Mouse (Mus musculus) spleen, postnatal 4 days (tissue): ENCODE data around the gene Gm29427.

Experiments used
- DNase-seq, 2 experiments: peaks; one replicate each; pipeline ENCODE4 v3.0.0; 2022; ENCODE audit warnings: low spot score in 2 of 2

Gm29427 gene

GRCm38 (mm10) chr1:130715561-130716217 is at the start of gene Gm29427:
TSS of gene Gm29427 (minus strand) at chr1:130715799.
- DNase-seq: peak; percentile 92 to 95

- DNase-seq: no peak
Observed at GRCm38 (mm10) chr1:130764027-130764461, 48.4 kb upstream of the Gm29427 start.

GRCm38 (mm10) chr1:130762045-130762760 is 46.6 kb upstream of the Gm29427 start:
- no peak for DNase-seq

- no peak for DNase-seq
Observed at GRCm38 (mm10) chr1:130761597-130761996, 46.0 kb upstream of the Gm29427 start.

- no peak for DNase-seq
Observed at GRCm38 (mm10) chr1:130759689-130760088, 44.1 kb upstream of the Gm29427 start.

- DNase-seq: no peak
Observed at GRCm38 (mm10) chr1:130746819-130747218, 31.2 kb upstream of the Gm29427 start.

- DNase-seq: peak in 1 of 2 experiments; percentile 52
Observed at GRCm38 (mm10) chr1:130745591-130745990, 30.0 kb upstream of the Gm29427 start.

- peak in 1 of 2 experiments; percentile 51 for DNase-seq
Observed at GRCm38 (mm10) chr1:130744961-130745360, 29.4 kb upstream of the Gm29427 start.

- DNase-seq: peak in 1 of 2 experiments; percentile 61
Observed at GRCm38 (mm10) chr1:130744217-130744616, 28.6 kb upstream of the Gm29427 start.

GRCm38 (mm10) chr1:130743775-130744174 is 28.2 kb upstream of the Gm29427 start:
- DNase-seq: no peak

GRCm38 (mm10) chr1:130742201-130742600 is 26.6 kb upstream of the Gm29427 start:
- DNase-seq: peak in 1 of 2 experiments; percentile 60

- DNase-seq: peak; percentile 79 to 80
Observed at GRCm38 (mm10) chr1:130740781-130741720, 25.5 kb upstream of the Gm29427 start.

- peak; percentile 37 to 72 for DNase-seq
Observed at GRCm38 (mm10) chr1:130740227-130740648, 24.6 kb upstream of the Gm29427 start.

GRCm38 (mm10) chr1:130739636-130740035 is 24.0 kb upstream of the Gm29427 start:
- peak in 1 of 2 experiments; percentile 15 for DNase-seq

- DNase-seq: peak in 1 of 2 experiments; percentile 50
Observed at GRCm38 (mm10) chr1:130738551-130739106, 23.0 kb upstream of the Gm29427 start.

GRCm38 (mm10) chr1:130737916-130738315 is 22.3 kb upstream of the Gm29427 start:
- DNase-seq: no peak

GRCm38 (mm10) chr1:130737411-130737881 is 21.8 kb upstream of the Gm29427 start:
- DNase-seq: peak in 1 of 2 experiments; percentile 61

GRCm38 (mm10) chr1:130734852-130735251 is 19.3 kb upstream of the Gm29427 start:
- DNase-seq: no peak

GRCm38 (mm10) chr1:130734452-130734851 is 18.9 kb upstream of the Gm29427 start:
- peak in 1 of 2 experiments; percentile 46 for DNase-seq

- DNase-seq: peak in 1 of 2 experiments; percentile 55
Observed at GRCm38 (mm10) chr1:130733671-130734070, 18.1 kb upstream of the Gm29427 start.
